Mouse (Mus musculus) hindbrain, postnatal 0 days (tissue): Measurements from ENCODE around the gene Knl1. TPM values are rescaled to one million over a fixed set of nuclear protein-coding genes. Genes with fewer than 3 reads are reported as not detected.

Source experiments
- ATAC-seq: fragments of 200-750 bp; cut with Nextera tagmentation; 2 replicates; pipeline ENCODE4 v1.8.0; 2017; ENCODE audit warnings: mild to moderate bottlenecking, moderate TSS enrichment, moderate library complexity
- DNase-seq: peaks from one replicate; pipeline ENCODE4 v3.0.0-alpha.2; 2015; ENCODE audit warnings: low spot score
- H3K27ac ChIP-seq: fragments of 300-500 bp; sonication (generic); 2 replicates; pipeline ENCODE4 v1.5.1; 2014; ENCODE audit warnings: mild to moderate bottlenecking
- H3K27me3 ChIP-seq: fragments of 300-500 bp; sonication (generic); 2 replicates; pipeline ENCODE4 v1.6.1; 2014; ENCODE audit warnings: low read length, mixed read lengths; ENCODE audit not compliant: insufficient read depth
- H3K36me3 ChIP-seq: fragments of 300-500 bp; sonication (generic); 2 replicates; pipeline ENCODE4 v1.6.1; 2014; ENCODE audit warnings: low read length, mixed read lengths; ENCODE audit not compliant: insufficient read depth
- H3K4me1 ChIP-seq: fragments of 300-500 bp; sonication (generic); 2 replicates; pipeline ENCODE4 v1.6.1; 2014; ENCODE audit warnings: antibody characterized with exemption, low read length, mixed read lengths; ENCODE audit not compliant: insufficient read depth
- H3K4me2 ChIP-seq: fragments of 300-500 bp; sonication (generic); 2 replicates; pipeline ENCODE4 v1.6.1; 2014; ENCODE audit warnings: low read depth, mild to moderate bottlenecking, low read length, moderate library complexity, mixed read lengths
- H3K4me3 ChIP-seq: fragments of 300-500 bp; sonication (generic); 2 replicates; pipeline ENCODE4 v1.5.1; 2014; ENCODE audit warnings: low read length
- H3K9ac ChIP-seq: fragments of 300-500 bp; sonication (generic); replicated peaks from 2 replicates; pipeline ENCODE4 v1.6.1; 2014; ENCODE audit warnings: mild to moderate bottlenecking, low read length, moderate library complexity, mixed read lengths
- H3K9me3 ChIP-seq: fragments of 300-500 bp; sonication (generic); 2 replicates; pipeline ENCODE4 v1.6.1; 2016; ENCODE audit warnings: low read length, mixed read lengths
- CTCF ChIP-seq: IDR thresholded peaks from 2 replicates; pipeline ENCODE4 v1.5.1; 2016; ENCODE audit warnings: antibody characterized with exemption, control low read depth, low read depth
- WGBS: fragments of 180-500 bp; shearing (Covaris S2); extraction: QIAGEN DNeasy Blood & Tissue Kit; methylation state at CpG from one replicate; pipeline ENCODE4 v1.1.7; 2014; 5-methylcytosine and 5-hydroxymethylcytosine counted together
- polyA plus RNA-seq: library from polyadenylated mRNA; unstranded; fragments of >200 nt; fragmentation: Nextera tagmentation; extraction: Ambion mirVana; gene quantifications from 2 replicates; pipeline ENCODE4 v1.2.1, GENCODE M21; 2015
- total RNA-seq: library from RNA; depleted of rRNA; stranded (reverse); fragments of >200 nt; gene quantifications from 2 replicates; pipeline ENCODE4 v1.2.3, GENCODE M21; 2014; rRNA removed

Knl1 gene
- total RNA-seq (3.0 and 3.7 TPM in 2 replicates), polyA plus RNA-seq (10.0 and 14.3 TPM in 2 replicates)

GRCm38 (mm10) chr2:119046649-119047611 is at the start of gene Knl1:
Knl1 (plus strand) TSS chr2:119047119.
- no peaks in the 10 kb centered on the region for H3K27me3 ChIP-seq
- H3K9ac ChIP-seq = peak within 1 kb of the TSS; percentile 61
- H3K36me3 ChIP-seq = no peaks in the 10 kb centered on the region
- H3K4me3 ChIP-seq = peak within 1 kb of the TSS; percentile 95
- WGBS = under 1% methylated on average over 76 of the region's 77 CpGs
- peak; percentile 97 for DNase-seq
- ATAC-seq = peak; percentile 98
- no peaks in the 10 kb centered on the region for H3K9me3 ChIP-seq
- H3K27ac ChIP-seq = peak within 1 kb of the TSS; percentile 79
- no peaks in the 10 kb centered on the region for H3K4me1 ChIP-seq
- peak within 1 kb of the TSS; percentile 74 for H3K4me2 ChIP-seq
- TF ChIP-seq CTCF = no peak

GRCm38 (mm10) chr2:118998115-118998866 is 48.6 kb upstream of the Knl1 start:
- no peak overlapping the region for H3K4me2 ChIP-seq
- no peak overlapping the region for H3K9ac ChIP-seq
- 0 out of 2 replicates have a peak, but pooled peaks cover 5% of the 10 kb centered on the region for H3K4me1 ChIP-seq
- no peak overlapping the region for H3K27ac ChIP-seq
- no peak for TF ChIP-seq CTCF
- WGBS = 81% methylated on average over 6 of the region's 6 CpGs
- H3K9me3 ChIP-seq = no peaks in the 10 kb centered on the region
- no peaks in the 10 kb centered on the region for H3K36me3 ChIP-seq
- ATAC-seq = no peak
- DNase-seq = no peak
- H3K27me3 ChIP-seq = no peaks in the 10 kb centered on the region
- no peak overlapping the region for H3K4me3 ChIP-seq

- H3K4me1 ChIP-seq = 0 out of 2 replicates have a peak, but pooled peaks cover 5% of the 10 kb centered on the region
- no peak overlapping the region for H3K4me3 ChIP-seq
- H3K9ac ChIP-seq = no peak overlapping the region
- DNase-seq (no peak), ATAC-seq (no peak)
- no peak overlapping the region for H3K27ac ChIP-seq
- 52% methylated on average over 3 of the region's 3 CpGs for WGBS
- H3K27me3 ChIP-seq = no peaks in the 10 kb centered on the region
- no peaks in the 10 kb centered on the region for H3K36me3 ChIP-seq
- no peak for TF ChIP-seq CTCF
- no peak overlapping the region for H3K4me2 ChIP-seq
- no peaks in the 10 kb centered on the region for H3K9me3 ChIP-seq
Measured at GRCm38 (mm10) chr2:118999025-118999639, 47.8 kb upstream of the Knl1 start.

GRCm38 (mm10) chr2:119006886-119007285 is 40.0 kb upstream of the Knl1 start:
- DNase-seq (no peak), ATAC-seq (no peak)
- H3K4me2 ChIP-seq = no peak overlapping the region
- no peaks in the 10 kb centered on the region for H3K36me3 ChIP-seq
- 86% methylated on average over 7 of the region's 7 CpGs for WGBS
- H3K9ac ChIP-seq = no peak overlapping the region
- H3K4me3 ChIP-seq = no peak overlapping the region
- H3K9me3 ChIP-seq = no peaks in the 10 kb centered on the region
- no peak for TF ChIP-seq CTCF
- no peaks in the 10 kb centered on the region for H3K4me1 ChIP-seq
- no peak overlapping the region for H3K27ac ChIP-seq
- no peaks in the 10 kb centered on the region for H3K27me3 ChIP-seq

GRCm38 (mm10) chr2:119009376-119009775 is 37.5 kb upstream of the Knl1 start:
- H3K27ac ChIP-seq = no peak overlapping the region
- no peaks in the 10 kb centered on the region for H3K27me3 ChIP-seq
- DNase-seq (no peak), ATAC-seq (no peak)
- 92% methylated on average over 2 of the region's 2 CpGs for WGBS
- H3K4me2 ChIP-seq = no peak overlapping the region
- no peaks in the 10 kb centered on the region for H3K36me3 ChIP-seq
- no peaks in the 10 kb centered on the region for H3K4me1 ChIP-seq
- no peak overlapping the region for H3K4me3 ChIP-seq
- no peak overlapping the region for H3K9ac ChIP-seq
- H3K9me3 ChIP-seq = no peaks in the 10 kb centered on the region
- TF ChIP-seq CTCF = no peak

- no peak for TF ChIP-seq CTCF
- H3K9me3 ChIP-seq = no peaks in the 10 kb centered on the region
- no peaks in the 10 kb centered on the region for H3K4me1 ChIP-seq
- no peak overlapping the region for H3K4me2 ChIP-seq
- no peaks in the 10 kb centered on the region for H3K27me3 ChIP-seq
- no peaks in the 10 kb centered on the region for H3K36me3 ChIP-seq
- WGBS = 81% methylated on average over 7 of the region's 7 CpGs
- H3K9ac ChIP-seq = no peak overlapping the region
- DNase-seq (no peak), ATAC-seq (no peak)
- no peak overlapping the region for H3K4me3 ChIP-seq
- H3K27ac ChIP-seq = no peak overlapping the region
Measured at GRCm38 (mm10) chr2:119014989-119015388, 31.9 kb upstream of the Knl1 start.
